Comparison of ENCODE assay signal across 8 mouse cellular contexts in genomic region chr12:24680096-24680491, GRCm38 (mm10). TPM values are rescaled to one million over a fixed set of nuclear protein-coding genes. Genes with fewer than 3 reads are reported as not detected.
A peak's percentile ranks its signal among the peaks of the same experiment; 100 is the strongest.
DNase-seq lines count a peak whose midpoint lies in the region; ATAC-seq lines count a peak whose summit lies in the region.

No protein-coding gene starts in this region.

- H3K4me2 ChIP-seq in forebrain, embryonic 13.5 days, result peak overlapping the region; percentile 89
- H3K4me2 ChIP-seq in midbrain, embryonic 12.5 days (replicated peaks), result peak overlapping the region; percentile 88

- 28% methylated on average over 9 of the region's 9 CpGs for WGBS in forebrain, embryonic 13.5 days
- 20% methylated on average over 9 of the region's 9 CpGs for WGBS in midbrain, embryonic 12.5 days

- no peak overlapping the region for H3K27ac ChIP-seq in forebrain, embryonic 13.5 days
- H3K27ac ChIP-seq in midbrain, embryonic 12.5 days (replicated peaks), result no peak overlapping the region

- intact Hi-C loops in heart, postnatal 25 days (cut with DNase I), result loop anchor here (2.0 to 5.0 kb wide), 2 partner anchors 25 to 78 kb away; no protein-coding TSS in a partner anchor

- peak; percentile 60 for DNase-seq in brain, adult 2 months (ENCODE audit: low read depth, low spot score)
- peak; percentile 68 for DNase-seq in heart, postnatal 25 days (ENCODE audit: low spot score)
- peak; percentile 26 to 35 for DNase-seq in layer of hippocampus, postnatal 36 days
- DNase-seq in T-cell, adult 2 months (ENCODE audit: low spot score), result no peak
- no peak for DNase-seq in thymus, adult 18-20 months
- DNase-seq in cerebellum, postnatal 10 days, result no peak

- H3K36me3 ChIP-seq in forebrain, embryonic 13.5 days (ENCODE audit: poor library complexity, severe bottlenecking), result no peaks in the 10 kb centered on the region
- no peaks in the 10 kb centered on the region for H3K36me3 ChIP-seq in midbrain, embryonic 12.5 days

- ATAC-seq in forebrain, embryonic 13.5 days, result no peak
- ATAC-seq in midbrain, embryonic 12.5 days (ENCODE audit: low FRiP score, low read depth), result no peak

- peaks cover 17% of the 10 kb centered on the region for H3K4me1 ChIP-seq in forebrain, embryonic 13.5 days
- H3K4me1 ChIP-seq in midbrain, embryonic 12.5 days, result peaks cover 13% of the 10 kb centered on the region

- peak overlapping the region; percentile 51 for H3K4me3 ChIP-seq in forebrain, embryonic 13.5 days
- H3K4me3 ChIP-seq in midbrain, embryonic 12.5 days, result peak overlapping the region; percentile 57

- H3K9me3 ChIP-seq in forebrain, embryonic 13.5 days (replicated peaks), result no peaks in the 10 kb centered on the region
- no peaks in the 10 kb centered on the region for H3K9me3 ChIP-seq in midbrain, embryonic 12.5 days

- peak overlapping the region; percentile 75; the same call in 1 of the 2 replicates for H3K9ac ChIP-seq in forebrain, embryonic 13.5 days
- peak overlapping the region; percentile 76; the same call in 1 of the 2 replicates for H3K9ac ChIP-seq in midbrain, embryonic 12.5 days (replicated peaks)

- H3K27me3 ChIP-seq in forebrain, embryonic 13.5 days, result peaks cover 38% of the 10 kb centered on the region
- peaks cover 57% of the 10 kb centered on the region for H3K27me3 ChIP-seq in midbrain, embryonic 12.5 days

RNA-seq across cellular contexts. Expression of gene Cys1, which starts 1.5 kb away (rescaled TPM):
- polyA plus RNA-seq in forebrain, embryonic 13.5 days (2015; fragmentation: Nextera tagmentation; extraction: Ambion mirVana), result 0.45 and 0.58 TPM in 2 replicates
- total RNA-seq in heart, postnatal 25 days (2021), result 1 to 10 TPM; 3.4 to 8.0 TPM
- 10 to 100 TPM; 30.9 to 39.8 TPM for total RNA-seq in layer of hippocampus, postnatal 36 days (2021)
- polyA plus RNA-seq in midbrain, embryonic 12.5 days (2016; fragmentation: Nextera tagmentation; extraction: Ambion mirVana), result 1.1 and 1.7 TPM in 2 replicates

RNA-seq across cellular contexts. Expression of gene Rrm2, which starts 27.9 kb away (rescaled TPM):
- 405 and 421 TPM in 2 replicates for polyA plus RNA-seq in forebrain, embryonic 13.5 days (2015; fragmentation: Nextera tagmentation; extraction: Ambion mirVana)
- 1 to 10 TPM; 3.6 to 4.8 TPM for total RNA-seq in heart, postnatal 25 days (2021)
- 1 to 10 TPM; 2.5 to 3.1 TPM for total RNA-seq in layer of hippocampus, postnatal 36 days (2021)
- polyA plus RNA-seq in midbrain, embryonic 12.5 days (2016; fragmentation: Nextera tagmentation; extraction: Ambion mirVana), result 429 and 434 TPM in 2 replicates

RNA-seq across cellular contexts. Expression of gene Klf11, which starts 29.0 kb away (rescaled TPM):
- 11.2 and 13.1 TPM in 2 replicates for polyA plus RNA-seq in forebrain, embryonic 13.5 days (2015; fragmentation: Nextera tagmentation; extraction: Ambion mirVana)
- total RNA-seq in heart, postnatal 25 days (2021), result 10 to 100 TPM in 1 of 2 experiments, 1 to 10 TPM in 1; 10.0 to 14.9 TPM
- 1 to 10 TPM; 3.4 to 3.9 TPM for total RNA-seq in layer of hippocampus, postnatal 36 days (2021)
- polyA plus RNA-seq in midbrain, embryonic 12.5 days (2016; fragmentation: Nextera tagmentation; extraction: Ambion mirVana), result 19.4 and 19.7 TPM in 2 replicates

Comparison
In these comparisons a context has a peak if more than half of its experiments do, and no peak if none do; other contexts are left out.
1. DNase-seq: peak in brain, adult 2 months (single experiment), heart, postnatal 25 days (single experiment) and layer of hippocampus, postnatal 36 days (2 of 2); none in T-cell, adult 2 months (single experiment), thymus, adult 18-20 months (0 of 2) and cerebellum, postnatal 10 days (0 of 2).